Mouse (Mus musculus): ENCODE measurements around the gene Plekha7.

Gene Plekha7

DNA sequence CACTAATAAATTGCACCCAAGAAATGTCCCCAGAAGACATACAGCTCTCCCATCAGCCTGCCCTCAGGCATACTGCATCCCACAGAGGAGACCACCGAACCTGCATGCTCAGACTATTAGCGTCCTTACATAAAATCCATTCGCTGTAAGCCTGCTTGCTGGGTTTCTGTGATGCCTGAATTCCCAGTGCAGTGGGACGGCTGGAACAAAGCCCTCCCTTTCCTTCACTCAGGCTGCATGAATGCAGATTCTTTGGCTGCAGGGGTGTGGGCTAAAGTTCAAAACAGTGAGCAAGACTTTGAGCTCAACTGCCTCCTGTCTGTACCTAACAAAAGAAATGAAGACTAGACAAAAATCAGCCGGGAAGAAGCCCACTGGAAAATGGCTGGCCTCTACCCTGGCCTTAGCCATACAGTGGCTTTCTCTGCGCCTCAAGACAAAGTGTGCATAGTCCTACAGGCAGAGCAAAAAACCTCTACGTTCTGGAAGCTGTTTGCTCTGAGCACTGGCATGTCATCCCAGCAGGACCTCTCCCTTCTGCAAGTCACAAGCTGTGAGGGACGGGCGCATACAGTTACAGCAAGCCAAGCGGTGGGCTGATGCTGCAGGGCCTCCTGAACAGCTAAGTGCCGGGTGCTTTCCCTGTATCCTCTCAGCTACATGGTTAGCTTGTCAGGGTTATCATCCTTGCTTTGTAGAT lies 123.7 kb downstream of the Plekha7 start:
- peak in 1 of 2 experiments; percentile 25 for DNase-seq

DNA sequence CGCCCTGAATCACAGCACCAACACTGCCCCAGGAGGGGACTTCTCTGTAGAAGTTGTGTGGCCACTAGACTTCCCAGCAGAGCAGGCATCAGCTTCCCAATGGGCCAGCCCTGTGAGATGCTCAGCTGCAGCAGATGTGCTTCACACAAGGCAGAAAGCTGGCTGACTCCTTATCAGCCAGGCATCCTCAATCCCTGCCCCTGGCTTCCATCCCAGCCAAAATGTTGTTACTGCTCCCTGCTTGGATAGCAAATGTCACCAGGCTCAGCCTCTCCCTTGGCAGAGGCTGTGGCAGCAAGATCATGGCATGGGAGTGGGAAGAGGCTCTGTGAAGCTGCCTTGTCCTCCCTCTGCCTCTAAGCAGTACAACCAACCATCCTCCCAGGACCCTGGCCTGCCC lies 125.7 kb downstream of the Plekha7 start:
- DNase-seq, result peak; percentile 88 to 90

DNA sequence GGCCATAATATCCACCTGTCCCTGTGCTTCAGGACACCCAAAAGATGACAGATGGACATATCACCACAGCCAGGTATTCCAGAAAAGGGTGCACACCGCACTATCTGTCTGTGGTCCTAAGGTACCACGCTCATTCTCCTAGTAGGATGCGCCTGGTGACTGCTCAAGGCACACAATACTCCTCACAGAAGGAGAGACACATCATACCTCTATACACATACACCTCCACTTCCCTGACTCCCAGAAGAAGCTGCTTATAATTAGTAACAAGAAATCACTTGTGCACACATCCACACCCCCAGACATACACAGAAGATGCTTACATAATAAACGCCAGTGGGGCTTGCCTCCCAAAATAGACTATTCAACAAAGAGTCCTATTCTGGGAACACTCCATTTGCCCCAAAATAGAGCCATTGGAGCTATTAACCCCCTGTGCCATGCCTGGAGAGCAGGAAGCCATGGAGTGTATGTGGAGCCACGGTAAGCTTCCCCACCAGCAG lies 126.7 kb downstream of the Plekha7 start:
- DNase-seq, result no peak

DNA sequence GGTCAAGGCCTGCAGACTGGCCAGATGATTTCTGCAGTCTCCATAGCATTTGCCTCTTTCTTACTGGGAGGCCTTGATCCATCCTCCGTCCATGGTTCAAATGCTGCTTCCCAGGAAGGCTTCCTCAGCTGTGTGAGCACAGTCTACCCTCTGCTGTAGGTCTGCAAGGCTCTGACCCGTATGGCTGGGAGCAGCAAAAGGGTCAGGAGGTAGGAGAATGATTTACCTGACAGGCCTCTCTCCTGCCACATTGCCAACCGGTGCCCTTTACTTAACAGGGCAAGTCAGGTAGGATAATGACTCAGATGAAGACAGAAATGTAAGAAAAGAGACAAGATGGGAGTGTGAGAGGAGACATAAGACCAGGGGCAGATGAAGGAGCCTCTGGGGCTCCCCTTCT lies 129.3 kb downstream of the Plekha7 start:
- DNase-seq, result no peak

DNA sequence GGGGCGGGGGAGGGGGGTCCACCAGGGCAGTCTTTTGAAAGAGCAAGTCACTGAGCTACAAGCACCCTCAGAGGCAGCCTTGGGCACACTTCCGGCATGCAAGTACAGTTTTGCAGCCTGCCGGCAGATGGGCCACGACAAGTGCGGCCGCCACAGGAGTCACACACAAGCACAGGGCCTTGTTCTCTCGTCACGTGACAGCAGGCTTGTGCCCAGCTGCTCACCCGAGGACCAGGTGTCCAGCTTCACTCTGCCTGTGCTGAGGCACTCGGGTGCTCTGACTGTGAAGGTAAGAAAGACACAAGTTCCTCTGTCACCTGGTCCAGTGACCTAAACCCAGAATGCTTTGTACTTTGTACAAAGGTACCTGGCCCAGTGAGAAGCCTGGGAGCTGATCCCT lies 135.4 kb downstream of the Plekha7 start:
- DNase-seq, result peak; percentile 32 to 48

DNA sequence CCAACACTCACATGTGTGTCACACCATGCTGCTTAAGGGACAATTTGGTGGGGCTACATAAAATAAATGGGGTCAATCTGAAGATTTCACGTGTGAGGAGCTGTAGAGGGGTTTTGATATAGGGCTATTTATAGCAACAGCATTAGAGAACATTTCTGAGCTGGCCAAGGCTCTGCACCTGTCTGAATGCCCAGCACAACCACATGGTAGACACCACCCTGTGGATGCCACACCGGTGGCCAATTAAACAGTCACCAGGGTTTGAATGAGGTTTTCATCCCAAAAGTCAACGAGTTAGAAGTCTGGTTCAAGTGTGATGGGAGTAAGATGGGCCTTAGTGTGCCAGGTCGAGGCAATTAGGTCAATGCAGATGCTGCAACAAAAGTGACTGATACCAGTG lies 138.8 kb downstream of the Plekha7 start:
- no peak for DNase-seq

DNA sequence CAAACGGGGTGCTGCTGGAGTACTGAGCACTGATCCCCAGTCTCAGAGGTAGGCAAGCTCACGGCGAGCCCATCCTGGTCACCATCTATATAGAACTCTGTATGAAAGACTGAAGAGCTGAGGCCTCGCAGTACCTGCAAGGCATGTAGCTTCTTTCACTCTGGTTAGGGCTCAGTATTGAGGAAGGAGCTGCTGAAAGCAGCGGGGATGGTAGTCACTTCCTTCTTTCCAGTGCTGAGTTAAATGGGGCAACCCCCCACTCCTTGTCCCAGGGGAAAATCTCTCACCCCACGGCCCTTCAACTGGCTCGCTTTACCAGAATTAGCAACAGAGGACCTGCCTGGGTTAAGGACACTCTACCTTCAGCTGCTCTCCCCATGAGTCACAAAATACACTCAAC lies 140.0 kb downstream of the Plekha7 start:
- no peak for DNase-seq

DNA sequence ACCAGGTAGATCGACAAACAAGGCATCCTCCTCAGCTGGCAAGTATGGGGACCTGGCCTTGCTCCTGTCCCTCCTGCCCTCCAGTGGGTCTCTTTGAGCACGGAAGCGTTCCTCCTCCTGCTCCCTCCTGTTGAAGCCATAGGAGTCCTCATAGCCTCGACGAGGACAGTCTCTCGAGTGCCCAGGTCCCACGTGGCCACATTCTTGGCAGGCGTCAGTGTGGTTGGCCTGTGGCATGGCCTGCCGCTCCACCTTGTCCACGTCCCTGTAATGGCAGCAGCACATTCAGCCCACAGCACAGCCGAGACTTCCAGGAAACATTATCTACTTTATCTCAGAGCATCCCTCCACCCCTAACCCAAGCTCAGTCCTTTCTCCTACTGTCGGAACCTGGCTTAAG lies 143.9 kb downstream of the Plekha7 start:
- no peak for DNase-seq

DNA sequence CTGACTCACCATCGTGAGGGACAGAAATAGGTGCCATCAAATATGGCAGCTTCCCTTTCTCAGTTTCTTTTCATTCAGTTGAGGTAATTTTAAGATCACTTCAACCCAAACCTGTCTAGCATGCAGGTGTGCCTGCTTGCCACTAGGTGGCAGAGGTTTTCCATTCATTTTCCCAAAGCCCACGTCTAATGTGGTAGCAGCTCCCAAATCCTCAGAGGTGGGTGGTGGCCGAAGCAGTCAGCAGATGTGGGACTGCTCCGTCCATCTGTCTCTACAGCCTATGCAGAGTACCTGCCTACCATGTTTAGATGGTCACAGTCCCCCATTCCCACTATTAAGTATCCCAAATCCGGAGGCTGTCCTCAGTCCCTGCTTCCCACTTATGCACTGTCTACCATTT lies 146.6 kb downstream of the Plekha7 start:
- DNase-seq, result peak; percentile 74 to 81

DNA sequence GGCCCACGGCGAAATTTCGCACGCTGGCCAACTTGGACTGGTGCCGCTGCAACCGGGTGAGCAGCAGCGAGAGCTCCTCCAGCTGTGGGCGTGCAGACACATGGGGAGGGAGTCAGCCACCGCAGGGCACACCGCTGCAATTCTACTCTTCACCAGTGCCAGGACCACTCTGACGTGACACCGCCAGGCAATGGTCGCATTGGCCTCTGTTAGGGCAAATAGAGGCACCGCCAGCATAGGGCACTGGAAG lies 151.4 kb downstream of the Plekha7 start:
- no peak for DNase-seq

DNA sequence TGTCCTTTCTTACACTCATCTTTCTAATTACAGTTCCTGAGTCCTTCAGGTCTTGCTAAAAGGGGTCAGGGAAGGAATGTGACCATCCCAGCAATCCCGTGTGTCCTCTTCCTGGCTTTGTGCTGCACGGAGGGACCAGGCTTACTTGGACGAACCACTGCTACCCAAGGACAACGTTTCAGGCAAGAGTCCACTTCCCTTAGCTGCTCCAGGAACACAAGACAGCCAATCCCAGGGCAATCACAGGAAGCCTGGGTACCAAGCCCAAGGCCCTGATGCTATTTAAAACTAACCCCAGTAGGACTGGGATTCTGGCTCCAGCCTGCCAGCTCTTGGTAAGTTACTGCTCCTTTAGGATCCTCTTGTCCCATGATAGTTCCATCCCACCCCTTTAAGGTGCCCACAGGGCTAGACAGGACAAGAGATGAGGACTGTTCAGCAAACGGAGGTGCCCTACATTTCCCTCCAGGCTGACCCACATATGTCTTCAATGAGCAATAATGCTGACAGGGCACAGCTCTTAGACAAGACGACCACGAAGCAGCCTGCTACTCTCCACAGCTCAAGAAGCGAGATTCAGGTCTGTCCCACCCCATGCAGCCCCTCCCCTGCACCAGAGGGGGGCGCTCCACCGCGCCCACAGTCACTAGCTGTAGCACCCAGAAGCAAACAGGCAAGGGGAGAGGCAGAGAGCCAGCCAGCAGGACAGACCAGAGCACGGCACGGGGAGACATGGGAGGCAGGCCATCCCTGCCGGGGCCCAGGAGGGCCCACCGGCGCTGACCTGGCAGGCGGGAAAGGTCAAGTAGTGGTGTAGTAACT lies 151.9 kb downstream of the Plekha7 start:
- DNase-seq, result no peak

DNA sequence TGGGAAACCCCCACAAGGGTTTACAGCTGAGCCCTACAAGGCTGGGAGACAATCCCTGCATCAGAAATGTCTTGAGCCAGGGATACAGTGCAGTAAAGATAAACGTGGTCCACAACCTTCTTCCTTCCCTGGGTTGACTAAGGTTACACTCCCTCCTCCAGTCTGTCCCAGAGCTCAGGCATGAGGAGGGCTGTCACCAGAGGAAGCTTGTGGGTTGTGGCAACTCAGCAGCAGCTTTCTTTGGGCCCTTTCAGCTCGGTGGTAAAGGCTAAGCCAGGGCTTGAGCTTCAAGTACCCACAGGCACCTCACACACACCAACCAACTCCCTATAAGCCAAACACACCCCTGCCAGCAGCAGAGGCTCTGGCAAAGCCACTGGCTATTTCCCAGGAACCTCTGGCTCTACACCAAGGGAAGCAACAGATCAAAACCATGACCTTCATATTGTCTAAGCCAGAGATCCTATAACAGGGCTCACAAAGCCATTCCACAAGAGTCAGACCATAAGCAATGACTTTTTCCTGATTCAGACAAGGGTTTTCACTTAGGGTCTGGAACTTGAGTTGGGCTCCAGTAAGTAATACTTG lies 154.3 kb downstream of the Plekha7 start:
- DNase-seq, result no peak

DNA sequence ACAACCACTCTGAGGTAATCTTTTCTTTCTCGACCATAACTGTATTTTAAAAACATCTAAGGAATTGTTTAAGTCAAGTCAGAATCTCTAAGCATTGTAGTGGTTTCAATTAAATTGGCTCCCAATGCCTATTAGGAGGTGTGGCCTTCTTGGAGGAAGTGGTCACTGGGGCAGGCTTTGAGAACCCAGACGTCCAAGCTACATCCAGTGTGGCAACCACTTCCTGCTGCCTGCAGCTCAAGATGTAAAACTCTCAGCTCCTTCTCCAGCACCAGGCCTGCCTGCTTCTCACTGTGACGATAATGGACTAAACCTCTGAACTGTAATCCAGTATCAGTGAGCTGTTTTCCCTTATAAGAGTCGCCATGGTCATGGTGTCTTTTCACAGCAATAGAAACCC lies 158.6 kb downstream of the Plekha7 start:
- DNase-seq, result no peak

DNA sequence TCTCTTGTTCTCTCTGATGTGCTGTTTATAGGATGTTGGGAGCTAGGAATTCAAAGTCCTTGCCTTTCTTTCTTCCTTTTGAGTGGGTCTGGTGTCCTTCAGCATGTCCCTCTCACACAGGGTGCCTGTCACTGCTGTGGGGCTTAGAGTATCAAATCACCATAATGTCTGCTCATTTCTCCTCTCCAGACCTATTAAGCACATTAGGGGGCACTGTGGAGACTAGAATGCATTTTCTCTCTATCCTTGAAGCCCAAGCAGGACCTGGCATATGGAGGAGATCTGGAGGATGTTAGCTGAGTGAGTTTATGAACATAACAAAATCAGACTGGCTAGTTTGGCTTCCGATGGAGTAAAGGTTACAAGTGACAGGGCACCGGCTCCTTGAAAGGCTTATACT lies 161.1 kb downstream of the Plekha7 start:
- DNase-seq, result peak; percentile 47 to 59

DNA sequence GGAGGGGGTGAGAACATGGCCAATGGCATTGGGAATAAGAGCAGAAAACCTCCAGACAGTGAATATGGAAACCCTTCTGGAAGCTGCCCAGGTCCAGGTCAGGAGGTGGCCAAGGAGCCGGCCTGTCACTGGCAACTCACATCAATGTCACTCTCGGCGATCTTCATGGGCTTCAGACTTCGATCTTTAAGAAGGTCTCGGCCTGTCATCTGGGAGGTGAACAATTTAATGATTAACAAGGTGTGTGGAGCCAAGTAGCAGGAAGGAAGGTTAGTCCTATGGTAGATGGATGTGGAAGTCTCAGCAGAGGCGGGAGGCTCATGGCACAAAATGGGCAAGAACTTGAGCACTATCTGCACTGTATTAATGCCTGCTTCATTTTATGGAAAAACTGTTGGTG lies 163.1 kb downstream of the Plekha7 start:
- DNase-seq, result no peak

DNA sequence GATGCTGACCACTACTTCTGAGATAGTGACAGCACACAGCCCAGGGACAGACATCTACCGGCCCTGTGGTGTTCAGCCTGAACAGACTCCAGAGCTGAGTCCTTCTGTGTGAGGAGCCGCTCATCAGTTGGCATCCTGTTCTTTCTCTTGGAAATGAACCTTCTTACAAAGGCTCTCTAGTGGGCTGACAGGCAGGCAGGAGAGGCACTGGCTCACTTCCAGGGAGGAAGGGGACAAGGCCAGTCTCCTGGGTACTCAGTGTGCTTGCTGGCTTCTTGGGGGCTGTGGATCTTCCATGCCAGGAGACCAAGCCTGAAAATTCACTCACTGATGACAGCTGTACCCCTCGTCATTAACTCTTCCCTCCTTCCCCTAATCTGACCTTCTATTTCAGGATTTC lies 170.5 kb downstream of the Plekha7 start:
- peak; percentile 45 to 63 for DNase-seq

DNA sequence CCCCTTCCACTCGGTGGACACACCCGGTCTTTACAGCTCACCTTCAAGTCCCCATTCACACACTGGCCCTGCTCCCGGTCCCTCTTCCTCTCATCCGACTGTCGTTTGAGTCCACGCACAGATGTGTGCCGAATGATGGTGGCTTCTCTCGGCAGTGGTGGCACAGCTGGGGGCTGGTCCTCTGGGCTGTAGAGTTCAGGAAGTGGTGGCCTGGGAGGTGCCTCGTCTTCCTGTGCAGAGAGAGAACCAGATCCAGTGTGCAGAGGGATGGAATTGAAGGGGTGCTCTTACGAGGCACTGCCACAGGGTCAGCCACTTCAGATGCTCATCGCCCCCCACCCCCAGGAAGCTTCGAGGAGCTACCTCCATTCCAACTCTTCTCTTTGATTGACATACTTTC lies 171.0 kb downstream of the Plekha7 start:
- no peak for DNase-seq

DNA sequence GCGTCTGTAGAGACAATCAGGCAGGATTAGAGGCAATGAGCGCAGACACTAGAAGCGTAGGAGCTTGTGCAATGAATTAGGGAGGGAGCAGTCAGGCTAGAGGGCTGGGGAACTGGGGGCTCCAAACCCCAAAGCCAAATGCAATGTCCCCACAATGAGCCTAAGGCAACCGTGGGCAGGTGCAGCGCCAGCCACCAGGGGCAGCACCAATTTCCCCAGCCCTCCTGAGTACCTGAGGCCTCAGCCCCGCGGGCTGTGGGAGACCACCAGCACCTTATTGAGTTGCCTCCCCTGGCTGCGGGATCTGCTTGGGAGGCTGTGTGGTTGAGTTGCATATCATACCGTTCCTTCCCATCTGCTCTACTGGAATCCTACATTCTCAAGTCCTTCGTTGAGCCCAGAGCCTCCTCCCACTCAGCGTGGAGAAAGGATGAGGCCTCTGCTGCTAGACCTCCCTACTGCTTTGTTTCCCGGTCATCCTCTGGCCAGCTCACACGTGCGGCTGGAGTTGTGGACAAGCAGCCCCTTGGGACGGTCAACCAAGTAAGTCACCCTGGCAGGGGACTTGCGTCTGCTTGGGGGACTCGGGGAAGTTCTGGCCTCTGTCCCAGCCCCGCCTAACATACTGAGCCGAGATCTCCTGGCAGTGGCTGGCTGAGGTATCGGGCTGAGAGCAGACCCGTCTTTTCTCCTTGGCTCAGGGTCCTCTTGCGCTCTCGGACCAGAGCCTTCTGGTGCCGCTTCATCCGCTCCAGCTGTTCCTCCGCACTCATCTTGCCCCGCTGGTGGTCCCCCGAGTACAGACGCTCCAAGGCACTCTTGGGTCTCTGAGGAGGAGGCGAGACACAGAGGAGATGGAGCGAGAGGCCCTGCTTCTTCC lies 173.5 kb downstream of the Plekha7 start:
- DNase-seq, result peak; percentile 59 to 64

DNA sequence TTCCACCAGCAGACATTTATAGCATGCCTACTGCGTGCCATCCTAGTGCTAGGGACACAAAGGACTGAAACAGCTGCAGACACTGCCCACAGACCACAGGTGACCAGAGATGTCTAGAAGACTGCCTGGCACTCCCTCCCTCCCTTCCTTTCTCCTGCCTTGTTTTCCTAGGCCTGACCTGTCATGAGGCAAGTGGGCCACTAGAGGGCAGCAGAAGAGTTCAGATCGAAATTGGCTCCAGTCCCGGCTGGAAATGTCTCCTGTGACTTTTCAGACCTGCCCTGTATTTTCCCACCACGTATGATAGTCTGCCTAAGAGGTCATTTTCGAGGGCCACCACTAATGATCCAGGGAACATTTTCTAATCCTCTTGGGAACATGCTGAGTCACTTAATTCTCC lies 176.1 kb downstream of the Plekha7 start:
- peak; percentile 93 to 97 for DNase-seq

DNA sequence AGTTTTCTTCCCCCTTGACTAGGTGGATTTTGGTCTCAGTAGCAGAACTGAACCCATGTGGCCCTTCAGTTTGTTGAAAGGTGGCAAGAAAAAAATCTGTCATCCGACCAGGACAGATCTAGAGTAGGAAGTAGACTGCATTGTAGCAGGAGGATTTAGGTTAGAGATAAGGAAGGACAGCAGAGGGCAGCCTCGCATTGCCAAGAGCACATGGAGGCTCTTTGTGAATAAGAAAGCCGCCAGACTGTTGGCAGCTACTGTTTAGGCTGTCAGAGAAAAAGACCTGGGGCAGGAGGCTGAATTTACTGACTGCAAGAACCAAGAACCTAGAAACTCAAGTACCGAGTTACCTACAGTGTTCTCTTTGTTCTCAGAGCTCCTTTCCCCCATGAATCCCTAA lies 176.8 kb downstream of the Plekha7 start:
- peak; percentile 78 to 85 for DNase-seq

DNA sequence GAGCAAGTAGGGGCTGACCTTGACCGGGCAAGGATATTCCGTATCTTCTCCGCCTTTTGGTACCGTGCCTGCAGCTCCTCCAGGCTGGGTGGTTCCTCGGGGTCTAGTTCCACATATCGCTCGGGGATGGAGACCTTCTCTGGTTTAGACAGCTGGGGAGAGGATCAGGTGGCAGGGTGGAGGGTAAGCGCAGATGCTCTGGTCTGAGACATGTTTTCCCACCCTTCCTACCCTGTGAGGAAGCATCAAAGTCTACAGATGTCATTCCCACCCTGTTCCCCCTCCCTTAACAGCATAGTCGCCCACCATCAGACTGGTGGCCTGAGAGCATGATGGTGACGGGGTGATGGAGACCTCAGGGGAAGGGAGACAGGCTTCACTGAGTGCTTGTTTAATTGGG lies 178.8 kb downstream of the Plekha7 start:
- no peak for DNase-seq

DNA sequence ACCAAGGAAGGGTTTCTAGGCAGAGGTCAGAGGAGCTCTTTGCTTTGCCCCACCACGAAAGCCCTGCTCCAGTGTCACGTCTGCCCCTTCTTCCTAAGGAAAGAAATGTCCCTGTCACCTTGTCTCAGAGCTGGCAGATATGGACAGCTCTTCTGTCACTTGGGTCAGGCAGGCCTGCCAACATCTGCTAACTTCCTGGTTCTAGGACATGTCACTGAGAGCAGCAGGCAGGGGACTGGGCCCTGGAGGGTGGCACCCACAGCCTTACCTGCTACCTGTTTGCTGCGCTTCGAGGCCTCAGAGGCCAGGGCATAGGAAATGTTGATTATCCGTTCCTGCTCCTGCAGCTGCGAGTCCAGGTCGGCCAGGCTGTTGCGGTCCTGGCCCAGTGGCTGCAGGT lies 179.9 kb downstream of the Plekha7 start:
- DNase-seq, result no peak

DNA sequence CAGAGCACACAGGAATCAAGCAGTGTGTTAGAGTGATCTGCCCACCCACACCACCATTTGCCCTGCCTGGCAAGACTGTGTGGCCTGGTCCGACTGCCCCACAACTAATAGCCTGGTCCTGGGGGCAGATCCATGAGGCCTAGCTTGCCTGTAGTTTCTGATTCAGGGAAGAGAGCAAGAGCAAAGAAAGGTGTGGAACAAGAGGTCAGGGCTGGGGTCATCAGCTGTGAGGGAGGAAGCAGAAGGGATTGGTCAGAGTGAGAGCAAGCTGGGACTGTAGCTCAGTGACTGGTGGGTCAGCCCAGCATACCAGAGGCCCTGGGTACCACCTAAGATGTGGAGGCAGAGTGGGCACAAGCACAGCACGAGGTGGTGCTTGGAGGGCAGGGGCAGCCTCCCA lies 181.1 kb downstream of the Plekha7 start:
- no peak for DNase-seq

All from cerebellum, postnatal 10 days (tissue).